Mouse (Mus musculus) neutrophil, adult 83 days (primary cell): ENCODE results near the gene Atp5h. TPM values are rescaled to one million over a fixed set of nuclear protein-coding genes. Genes with fewer than 3 reads are reported as not detected.

ENCODE experiments used
- total RNA-seq, 2 experiments: library from RNA; stranded (reverse); gene quantifications; one replicate each; pipeline ENCODE4 v1.2.4; 2023

The Atp5h gene
- total RNA-seq = 100 to 1,000 TPM; 211 to 231 TPM

GRCm38 (mm10) chr11:115419531-115420237 lies at the start of gene Atp5h, which contains the start of gene Kctd2:
Gene Atp5h, minus strand, starts transcription at chr11:115419962.
Gene Kctd2, plus strand, starts transcription at chr11:115420128.

GRCm38 (mm10) chr11:115462243-115462891 lies 42.6 kb upstream of the Atp5h start, which contains the start of gene Slc16a5:
Gene Slc16a5, plus strand, starts transcription at chr11:115462474.

GRCm38 (mm10) chr11:115439906-115440595 lies 20.3 kb upstream of the Atp5h start, which contains the start of gene Trim80:
Gene Trim80, plus strand, starts transcription at chr11:115440545.

GRCm38 (mm10) chr11:115403338-115404124 lies 16.2 kb downstream of the Atp5h start, which contains the start of gene Mrpl58:
Gene Mrpl58, plus strand, starts transcription at chr11:115403752.

GRCm38 (mm10) chr11:115381743-115382539 lies 37.8 kb downstream of the Atp5h start, which contains the start of gene Cdr2l:
Gene Cdr2l, plus strand, starts transcription at chr11:115381916.

GRCm38 (mm10) chr11:115367395-115367944 lies 52.3 kb downstream of the Atp5h start, which contains the start of gene Hid1:
Gene Hid1, minus strand, starts transcription at chr11:115367756.

Other genes starting within 250 kb of the Atp5h start
- 10 to 100 TPM; 30.4 to 33.7 TPM for gene Tmem104, start 232.5 kb downstream of the Atp5h start, total RNA-seq
- gene Nat9, start 232.1 kb downstream of the Atp5h start, total RNA-seq = 10 to 100 TPM; 16.8 to 22.0 TPM
- not detected for gene Grin2c, start 152.7 kb downstream of the Atp5h start, total RNA-seq
- gene Fdxr, start 142.9 kb downstream of the Atp5h start, total RNA-seq = 1 to 10 TPM; 7.5 to 9.2 TPM
- 1 to 10 TPM; 2.1 to 2.7 TPM for gene Fads6, start 122.3 kb downstream of the Atp5h start, total RNA-seq
- gene Otop2, start 112.8 kb downstream of the Atp5h start, total RNA-seq = not detected
- not detected for gene Ush1g, start 97.9 kb downstream of the Atp5h start, total RNA-seq
- not detected for gene Otop3, start 85.2 kb downstream of the Atp5h start, total RNA-seq
- gene Hid1, start 52.2 kb downstream of the Atp5h start, total RNA-seq = under 1 TPM; 0.18 to 0.49 TPM
- gene Cdr2l, start 38.0 kb downstream of the Atp5h start, total RNA-seq = under 1 TPM; 0.38 to 0.64 TPM
- gene Mrpl58, start 16.2 kb downstream of the Atp5h start, total RNA-seq = 10 to 100 TPM; 34.2 to 41.2 TPM
- 10 to 100 TPM; 18.7 to 19.1 TPM for gene Kctd2, start 166 bp upstream of the Atp5h start, total RNA-seq
- not detected for gene Trim80, start 20.6 kb upstream of the Atp5h start, total RNA-seq
- gene Slc16a5, start 42.5 kb upstream of the Atp5h start, total RNA-seq = not detected
- 10 to 100 TPM; 42.7 to 53.4 TPM for gene Armc7, start 55.7 kb upstream of the Atp5h start, total RNA-seq
- gene Nt5c, start 71.9 kb upstream of the Atp5h start, total RNA-seq = 10 to 100 TPM; 48.4 to 49.1 TPM
- 100 to 1,000 TPM; 148 to 154 TPM for gene Jpt1, start 94.4 kb upstream of the Atp5h start, total RNA-seq
- gene Sumo2, start 116.3 kb upstream of the Atp5h start, total RNA-seq = 100 to 1,000 TPM; 171 to 188 TPM
- 10 to 100 TPM; 45.5 to 50.1 TPM for gene Nup85, start 144.5 kb upstream of the Atp5h start, total RNA-seq
- 10 to 100 TPM; 11.0 to 19.1 TPM for gene Mrps7, start 184.0 kb upstream of the Atp5h start, total RNA-seq
- gene Gga3, start 184.1 kb upstream of the Atp5h start, total RNA-seq = 10 to 100 TPM; 45.3 to 59.9 TPM
- gene Mif4gd, start 193.0 kb upstream of the Atp5h start, total RNA-seq = 10 to 100 TPM; 20.5 to 21.7 TPM
- gene Slc25a19, start 208.3 kb upstream of the Atp5h start, total RNA-seq = 10 to 100 TPM in 1 of 2 experiments, 1 to 10 TPM in 1; 10.0 to 11.4 TPM